Mouse (Mus musculus): ENCODE measurements around the gene Mettl27. TPM values are rescaled to one million over a fixed set of nuclear protein-coding genes. Genes with fewer than 3 reads are reported as not detected.
"Not testable (repeated sequence)": the region's sequence is repeated elsewhere in the genome, so short reads cannot be mapped to it uniquely, and the experiment has no call there.

The Mettl27 gene
- polyA plus RNA-seq, 1 experiment from 2014 or later: 21.0 TPM

GRCm38 (mm10) chr5:134923141-134923540 is 9.0 kb upstream of the Mettl27 start:
- ATAC-seq (ENCODE audit: insufficient read depth, low FRiP score, low read depth): no peak
- WGBS: 60% methylated on average over 6 of the region's 6 CpGs
- no peaks in the 10 kb centered on the region for H3K9me3 ChIP-seq

GRCm38 (mm10) chr5:134926726-134927125 is 5.4 kb upstream of the Mettl27 start:
- Histone ChIP-seq H3K9me3 (no peaks in the 10 kb centered on the region), H3K4me1 (no peaks in the 10 kb centered on the region), H3K27ac (no peak overlapping the region), H3K9ac (no peak overlapping the region), H3K27me3 (replicated peaks) (no peaks in the 10 kb centered on the region), H3K36me3 (no peaks in the 10 kb centered on the region), H3K4me3 (replicated peaks) (no peak overlapping the region), H3K4me2 (no peak overlapping the region)
- ATAC-seq (ENCODE audit: insufficient read depth, low FRiP score, low read depth): no peak
- WGBS: 55% methylated on average over 4 of the region's 4 CpGs

More at GRCm38 (mm10) chr5:134923141-134923540, 9.0 kb upstream of the Mettl27 start:
- Histone ChIP-seq H3K4me1 (no peaks in the 10 kb centered on the region), H3K4me2 (no peak overlapping the region), H3K4me3 (replicated peaks) (no peak overlapping the region), H3K36me3 (no peaks in the 10 kb centered on the region), H3K9ac (no peak overlapping the region), H3K27me3 (replicated peaks) (no peaks in the 10 kb centered on the region), H3K27ac (no peak overlapping the region)

- WGBS: 77% methylated on average over 2 of the region's 2 CpGs
- ATAC-seq (ENCODE audit: insufficient read depth, low FRiP score, low read depth): no peak
- Histone ChIP-seq H3K27ac (no peak overlapping the region), H3K4me2 (no peak overlapping the region), H3K4me3 (replicated peaks) (no peak overlapping the region), H3K4me1 (peaks cover 6% of the 10 kb centered on the region; the same call in 1 of the 2 replicates), H3K36me3 (no peaks in the 10 kb centered on the region), H3K9ac (no peak overlapping the region), H3K9me3 (no peaks in the 10 kb centered on the region), H3K27me3 (replicated peaks) (no peaks in the 10 kb centered on the region)
Measured at GRCm38 (mm10) chr5:134929988-134930387, 2.2 kb upstream of the Mettl27 start.

- Histone ChIP-seq H3K4me3 (replicated peaks) (peak overlapping the region; percentile 82), H3K9me3 (no peaks in the 10 kb centered on the region), H3K4me2 (peak overlapping the region; percentile 97), H3K4me1 (peaks cover 6% of the 10 kb centered on the region; the same call in 1 of the 2 replicates), H3K36me3 (no peaks in the 10 kb centered on the region), H3K27me3 (replicated peaks) (no peaks in the 10 kb centered on the region), H3K9ac (peak overlapping the region; percentile 78; the same call in 1 of the 2 replicates), H3K27ac (peak overlapping the region; percentile 87)
- peak; percentile 23; the same call in 1 of the 2 replicates for ATAC-seq (ENCODE audit: insufficient read depth, low FRiP score, low read depth)
- WGBS: 40% methylated on average over 9 of the region's 9 CpGs
Measured at GRCm38 (mm10) chr5:134932903-134933276, 722 bp downstream of the Mettl27 start.

- peaks cover 6% of the 10 kb centered on the region; the same call in 1 of the 2 replicates for H3K4me1 ChIP-seq
- peak overlapping the region; percentile 82; the same call in 1 of the 2 replicates for H3K4me3 ChIP-seq (replicated peaks)
- no peak overlapping the region for H3K9ac ChIP-seq
- no peak overlapping the region for H3K27ac ChIP-seq
- 89% methylated on average over 8 of the region's 8 CpGs for WGBS
- ATAC-seq (ENCODE audit: insufficient read depth, low FRiP score, low read depth): no peak
- H3K4me2 ChIP-seq: peak overlapping the region; percentile 97
- H3K9me3 ChIP-seq: no peaks in the 10 kb centered on the region
- no peaks in the 10 kb centered on the region for H3K27me3 ChIP-seq (replicated peaks)
- no peaks in the 10 kb centered on the region for H3K36me3 ChIP-seq
Measured at GRCm38 (mm10) chr5:134933281-134933680, 1.1 kb downstream of the Mettl27 start.

GRCm38 (mm10) chr5:134933686-134934085 is 1.5 kb downstream of the Mettl27 start:
- not testable (repeated sequence) for H3K9ac ChIP-seq; H3K4me3 ChIP-seq (replicated peaks); H3K27me3 ChIP-seq (replicated peaks); H3K9me3 ChIP-seq; H3K36me3 ChIP-seq; H3K27ac ChIP-seq; ATAC-seq (ENCODE audit: insufficient read depth, low FRiP score, low read depth); H3K4me1 ChIP-seq; H3K4me2 ChIP-seq
- 91% methylated on average over 5 of the region's 5 CpGs for WGBS

- WGBS: 88% methylated on average over 3 of the region's 3 CpGs
- ATAC-seq (ENCODE audit: insufficient read depth, low FRiP score, low read depth): no peak
Measured at GRCm38 (mm10) chr5:134934666-134935065, 2.5 kb downstream of the Mettl27 start.

GRCm38 (mm10) chr5:134936051-134936450 is 3.9 kb downstream of the Mettl27 start:
- no peak for ATAC-seq (ENCODE audit: insufficient read depth, low FRiP score, low read depth)
- Histone ChIP-seq H3K27me3 (replicated peaks) (no peaks in the 10 kb centered on the region), H3K4me1 (peaks cover 6% of the 10 kb centered on the region; the same call in 1 of the 2 replicates), H3K9ac (no peak overlapping the region), H3K36me3 (no peaks in the 10 kb centered on the region), H3K27ac (peak overlapping the region; percentile 16; the same call in 1 of the 2 replicates), H3K4me3 (replicated peaks) (no peak overlapping the region), H3K9me3 (no peaks in the 10 kb centered on the region), H3K4me2 (no peak overlapping the region)
- WGBS: 90% methylated on average over 6 of the region's 6 CpGs

More at GRCm38 (mm10) chr5:134934666-134935065, 2.5 kb downstream of the Mettl27 start:
- Histone ChIP-seq H3K4me3 (replicated peaks) (no peak overlapping the region), H3K4me1 (peaks cover 6% of the 10 kb centered on the region; the same call in 1 of the 2 replicates), H3K9ac (no peak overlapping the region), H3K27me3 (replicated peaks) (no peaks in the 10 kb centered on the region), H3K27ac (no peak overlapping the region), H3K36me3 (no peaks in the 10 kb centered on the region), H3K4me2 (no peak overlapping the region), H3K9me3 (no peaks in the 10 kb centered on the region)

- 83% methylated on average over 6 of the region's 6 CpGs for WGBS
- no peak overlapping the region for H3K4me3 ChIP-seq (replicated peaks)
- H3K27ac ChIP-seq: peak overlapping the region; percentile 16; the same call in 1 of the 2 replicates
Measured at GRCm38 (mm10) chr5:134936626-134937185, 4.5 kb downstream of the Mettl27 start.

GRCm38 (mm10) chr5:134939069-134939468 is 6.9 kb downstream of the Mettl27 start:
- no peak overlapping the region for H3K4me2 ChIP-seq
- H3K4me3 ChIP-seq (replicated peaks): no peak overlapping the region
- ATAC-seq (ENCODE audit: insufficient read depth, low FRiP score, low read depth): no peak
- WGBS: 81% methylated on average over 3 of the region's 3 CpGs
- H3K27ac ChIP-seq: no peak overlapping the region
- H3K27me3 ChIP-seq (replicated peaks): no peaks in the 10 kb centered on the region
- H3K9ac ChIP-seq: no peak overlapping the region
- no peaks in the 10 kb centered on the region for H3K9me3 ChIP-seq
- H3K4me1 ChIP-seq: peaks cover 4% of the 10 kb centered on the region; the same call in 1 of the 2 replicates
- no peaks in the 10 kb centered on the region for H3K36me3 ChIP-seq

More at GRCm38 (mm10) chr5:134936626-134937185, 4.5 kb downstream of the Mettl27 start:
- Histone ChIP-seq H3K4me1 (peaks cover 6% of the 10 kb centered on the region; the same call in 1 of the 2 replicates), H3K9me3 (no peaks in the 10 kb centered on the region), H3K4me2 (no peak overlapping the region), H3K36me3 (no peaks in the 10 kb centered on the region), H3K27me3 (replicated peaks) (no peaks in the 10 kb centered on the region), H3K9ac (no peak overlapping the region)
- no peak for ATAC-seq (ENCODE audit: insufficient read depth, low FRiP score, low read depth)

GRCm38 (mm10) chr5:134939554-134939953 is 7.4 kb downstream of the Mettl27 start:
- ATAC-seq (ENCODE audit: insufficient read depth, low FRiP score, low read depth): not testable (repeated sequence)

GRCm38 (mm10) chr5:134941472-134942209 is 9.5 kb downstream of the Mettl27 start:
- WGBS: 59% methylated on average over 14 of the region's 14 CpGs
- Histone ChIP-seq H3K4me1 (peaks cover 4% of the 10 kb centered on the region; the same call in 1 of the 2 replicates), H3K27ac (peak overlapping the region; percentile 40; the same call in 1 of the 2 replicates), H3K9ac (no peak overlapping the region), H3K4me3 (replicated peaks) (no peak overlapping the region), H3K9me3 (no peaks in the 10 kb centered on the region), H3K36me3 (no peaks in the 10 kb centered on the region), H3K27me3 (replicated peaks) (0 out of 2 replicates have a peak, but pooled peaks cover 9% of the 10 kb centered on the region), H3K4me2 (no peak overlapping the region)
- ATAC-seq (ENCODE audit: insufficient read depth, low FRiP score, low read depth): no peak

More at GRCm38 (mm10) chr5:134939554-134939953, 7.4 kb downstream of the Mettl27 start:
- H3K4me3 ChIP-seq (replicated peaks); H3K27ac ChIP-seq; H3K36me3 ChIP-seq; H3K4me1 ChIP-seq; H3K9ac ChIP-seq; H3K27me3 ChIP-seq (replicated peaks); H3K4me2 ChIP-seq; H3K9me3 ChIP-seq: not testable (repeated sequence)
- WGBS: 78% methylated on average over 4 of the region's 7 CpGs
